Mouse (Mus musculus) embryo, embryonic 10 days (tissue): ENCODE results near the gene Hist1h4d.
"Not testable (repeated sequence)": the region's sequence is repeated elsewhere in the genome, so short reads cannot be mapped to it uniquely, and the experiment has no call there.

Experiments used
- DNase-seq: peaks from one replicate; pipeline ENCODE4 v3.0.0-alpha.2; 2015; ENCODE audit warnings: low spot score

The Hist1h4d gene

DNA sequence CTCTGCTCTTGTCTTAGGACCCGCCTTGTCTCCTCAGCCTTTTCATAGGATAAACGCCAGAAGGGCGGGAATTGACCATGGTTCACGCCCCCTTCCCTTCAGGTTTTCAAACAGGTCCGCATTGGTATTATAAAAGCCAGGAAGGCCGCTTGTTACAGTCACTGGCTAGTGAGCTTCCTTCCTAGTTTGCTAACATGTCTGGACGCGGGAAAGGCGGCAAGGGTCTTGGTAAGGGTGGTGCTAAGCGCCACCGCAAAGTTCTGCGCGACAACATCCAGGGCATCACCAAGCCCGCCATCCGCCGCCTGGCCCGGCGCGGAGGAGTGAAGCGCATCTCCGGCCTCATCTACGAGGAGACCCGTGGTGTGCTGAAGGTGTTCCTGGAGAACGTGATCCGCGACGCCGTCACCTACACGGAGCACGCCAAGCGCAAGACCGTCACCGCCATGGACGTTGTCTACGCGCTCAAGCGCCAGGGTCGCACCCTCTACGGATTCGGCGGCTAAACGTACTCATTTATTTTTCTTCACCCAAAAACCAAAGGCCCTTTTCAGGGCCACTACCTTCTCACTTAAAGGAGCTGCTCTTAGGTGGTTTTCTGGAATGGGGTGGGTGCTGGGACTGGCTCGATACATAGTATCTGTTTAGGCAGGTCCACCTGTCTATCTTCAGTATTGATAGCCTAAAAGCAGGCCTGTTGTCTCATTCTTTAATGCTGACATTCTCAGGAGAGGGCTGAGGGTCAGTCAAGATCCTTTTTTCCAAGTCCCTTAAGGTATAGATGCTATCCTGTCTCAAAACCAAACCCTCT lies at the start of gene Hist1h4d:
Hist1h4d (plus strand) TSS at position 191 of the 811 bp plus-strand sequence.
- peak; percentile 94 for DNase-seq

DNA sequence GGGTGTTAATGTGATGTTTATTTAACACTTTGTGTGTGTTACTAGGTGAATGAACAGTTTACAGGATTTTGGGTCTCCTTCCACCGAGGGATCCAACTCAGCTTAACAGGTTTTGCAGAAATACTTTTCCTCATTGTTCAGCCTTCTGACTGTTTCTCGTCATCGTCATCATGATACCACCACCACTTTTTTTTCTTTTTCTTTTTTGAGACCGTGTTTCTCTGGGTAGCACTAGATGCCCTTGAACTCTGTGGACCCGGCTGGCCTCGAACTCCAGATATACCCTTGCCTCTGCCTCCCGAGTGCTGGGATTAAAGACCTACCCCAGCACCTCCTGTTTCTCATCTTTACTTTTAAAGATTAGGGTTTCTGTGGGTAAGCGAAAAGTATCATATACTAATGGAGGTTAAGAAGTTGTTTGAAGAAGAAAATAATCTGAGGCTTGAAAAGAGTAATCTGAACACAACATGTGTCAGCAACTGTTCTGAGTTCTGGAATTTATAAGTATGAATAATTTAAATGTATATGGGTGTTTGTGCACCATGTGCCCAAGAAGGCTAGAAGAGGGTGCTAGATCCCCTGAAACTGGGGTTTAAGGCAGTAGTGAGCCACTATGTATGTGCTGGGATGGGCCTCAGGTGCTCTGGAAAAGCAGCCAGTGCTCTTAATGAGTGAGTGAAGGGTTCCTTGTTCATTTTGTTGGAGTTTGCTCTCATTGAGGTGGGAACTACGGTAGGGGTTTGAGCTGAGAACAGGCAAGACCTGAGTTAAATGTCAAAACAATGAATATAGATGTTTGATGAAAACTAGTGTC lies 48.9 kb upstream of the Hist1h4d start:
- DNase-seq = peak; percentile 59

- DNase-seq = peak; percentile 96
Measured at GRCm38 (mm10) chr13:23533560-23534367, 47.6 kb upstream of the Hist1h4d start, which contains the start of gene Hist1h2af. TSS of gene Hist1h2af (plus strand) at chr13:23533906.

DNA sequence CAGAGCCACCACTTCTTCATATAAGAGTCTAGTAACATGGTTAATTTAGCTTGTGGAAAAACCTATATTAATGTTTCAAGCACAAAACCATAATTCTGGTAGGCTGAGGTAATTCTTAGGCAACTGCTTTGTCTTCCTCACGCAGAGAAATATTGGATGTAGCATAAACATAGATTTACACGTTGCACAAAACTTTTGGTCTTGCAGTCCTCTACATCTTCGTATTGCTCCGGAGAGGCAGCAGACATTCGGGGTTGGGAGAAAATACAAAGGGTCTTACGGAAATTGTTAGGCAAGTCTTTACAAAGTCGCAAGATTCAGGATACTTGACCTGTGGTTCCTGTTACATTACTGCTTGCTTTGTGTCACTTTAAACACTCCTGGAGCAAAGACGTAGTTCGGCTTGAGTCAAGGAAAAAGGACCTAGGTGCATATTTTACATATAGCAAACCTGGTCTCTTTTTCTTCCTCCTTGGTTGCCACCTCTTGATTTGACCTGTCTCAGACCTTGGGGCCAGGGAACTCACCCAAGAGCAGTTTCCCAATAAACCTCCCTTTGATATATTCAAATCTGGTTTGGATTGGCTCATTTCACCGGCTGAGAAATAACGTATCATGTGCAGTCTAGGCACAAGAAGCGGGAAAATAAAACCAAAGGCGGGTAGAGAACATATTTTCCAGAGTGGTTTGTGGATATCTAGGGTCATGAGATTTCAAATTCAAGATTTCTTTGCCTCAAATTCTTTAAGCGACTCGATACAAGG lies 46.8 kb upstream of the Hist1h4d start:
- peak; percentile 72 for DNase-seq

GRCm38 (mm10) chr13:23535137-23536075 lies 46.0 kb upstream of the Hist1h4d start, which contains the start of gene Hist1h3g:
TSS of gene Hist1h3g (plus strand) at chr13:23535422.
- DNase-seq = peak; percentile 99

GRCm38 (mm10) chr13:23536076-23536822 lies 45.1 kb upstream of the Hist1h4d start:
- DNase-seq = no peak

GRCm38 (mm10) chr13:23537006-23537710 lies 44.2 kb upstream of the Hist1h4d start:
- DNase-seq = no peak

DNA sequence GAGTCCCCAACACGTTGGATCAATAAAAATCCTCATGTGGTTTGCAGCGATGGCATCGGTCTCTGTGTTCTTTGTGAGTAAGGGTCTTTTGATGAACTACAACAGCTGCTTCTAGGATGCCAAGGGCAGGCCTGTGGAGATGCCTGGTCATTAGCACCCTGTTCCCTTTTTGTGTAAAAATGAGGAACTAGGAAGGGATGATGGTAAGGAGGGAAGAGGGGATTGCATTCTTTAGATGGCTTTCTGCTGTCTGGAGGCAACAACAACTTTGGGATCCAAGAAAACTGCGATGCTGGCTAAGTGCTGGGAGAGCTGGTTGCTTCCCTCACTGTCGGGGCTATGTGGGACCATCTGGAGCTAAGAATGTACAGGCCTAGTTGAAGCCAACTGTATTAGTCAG lies 43.1 kb upstream of the Hist1h4d start:
- no peak for DNase-seq

DNA sequence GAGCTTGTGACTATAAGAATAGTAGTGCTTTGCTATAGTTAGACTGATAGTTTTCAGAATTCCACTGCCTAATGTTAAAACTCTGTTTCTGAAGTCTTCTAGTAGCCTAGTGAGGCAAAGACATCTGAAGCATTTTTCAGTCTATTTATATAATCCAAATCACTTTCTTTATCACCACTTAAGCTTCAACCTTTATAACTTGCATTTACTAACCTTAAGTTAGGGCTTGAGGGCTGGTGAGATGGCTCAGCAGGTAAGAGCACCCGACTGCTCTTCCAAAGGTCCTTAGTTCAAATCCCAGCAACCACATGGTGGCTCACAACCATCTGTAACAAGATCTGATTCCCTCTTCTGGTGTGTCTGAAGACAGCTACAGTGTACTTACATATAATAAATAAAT lies 41.6 kb upstream of the Hist1h4d start:
- not testable (repeated sequence) for DNase-seq

DNA sequence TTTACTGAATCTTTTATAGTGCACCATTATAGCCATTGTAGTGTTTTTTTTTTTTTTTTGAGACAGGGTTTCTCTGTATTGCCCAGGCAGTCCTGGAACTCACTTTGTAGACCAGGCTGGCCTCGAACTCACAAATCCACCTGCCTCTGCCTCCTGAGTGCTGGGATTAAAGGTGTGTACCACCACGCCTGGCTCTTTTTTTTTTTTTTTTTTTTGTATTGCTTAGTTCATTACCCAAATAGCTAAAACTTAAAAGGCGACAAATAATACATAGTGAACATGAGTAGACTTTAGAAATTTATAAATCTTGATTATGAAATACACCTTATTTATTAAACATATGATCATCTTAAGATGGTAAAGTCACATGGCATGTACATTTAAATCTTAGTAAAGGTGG lies 39.9 kb upstream of the Hist1h4d start:
- DNase-seq = no peak

DNA sequence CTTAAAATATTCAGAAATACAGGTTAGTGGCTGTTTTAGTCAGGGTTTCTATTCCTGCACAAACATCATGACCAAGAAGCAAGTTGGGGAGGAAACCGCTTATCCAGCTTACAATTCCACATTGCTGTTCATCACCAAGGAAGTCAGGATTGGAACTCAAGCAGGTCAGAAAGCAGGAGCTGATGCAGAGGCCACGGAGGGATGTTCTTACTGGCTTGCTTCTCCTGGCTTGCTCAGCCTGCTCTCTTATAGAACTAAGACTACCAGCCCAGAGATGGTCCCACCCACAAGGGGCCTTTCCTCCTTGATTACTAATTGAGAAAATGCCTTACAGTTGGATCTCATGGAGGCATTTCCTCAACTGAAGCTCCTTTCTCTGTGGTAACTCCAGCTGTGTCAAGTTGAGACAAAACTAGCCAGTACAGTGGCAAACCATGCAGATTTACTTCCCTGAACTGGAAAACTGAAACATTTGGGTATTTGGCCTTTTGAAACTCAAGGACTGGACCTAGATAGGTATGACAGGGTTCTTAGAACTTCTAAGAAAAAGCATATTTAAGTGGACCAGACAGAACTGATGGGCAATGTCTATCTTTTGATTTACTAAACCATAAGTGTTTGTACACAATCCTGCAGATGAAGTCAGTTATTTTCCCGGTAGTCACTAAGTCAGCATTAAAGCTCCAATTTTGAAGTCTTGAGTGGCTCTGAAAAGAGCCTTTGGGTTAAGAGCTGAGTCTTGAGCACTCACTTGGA lies 39.0 kb upstream of the Hist1h4d start:
- not testable (repeated sequence) for DNase-seq

GRCm38 (mm10) chr13:23542999-23543607 lies 38.3 kb upstream of the Hist1h4d start, which contains the start of gene Hist1h2bh:
TSS of gene Hist1h2bh (minus strand) at chr13:23543392.
- peak; percentile 95 for DNase-seq

GRCm38 (mm10) chr13:23543965-23544786 lies 37.2 kb upstream of the Hist1h4d start, which contains the start of gene Hist1h3f:
TSS of gene Hist1h3f (plus strand) at chr13:23544052.
- DNase-seq = peak; percentile 92

- DNase-seq = not testable (repeated sequence)
Measured at GRCm38 (mm10) chr13:23544787-23545120, 36.6 kb upstream of the Hist1h4d start.

- DNase-seq = no peak
Measured at GRCm38 (mm10) chr13:23546694-23547093, 34.7 kb upstream of the Hist1h4d start.

- peak; percentile 63 for DNase-seq
Measured at GRCm38 (mm10) chr13:23550761-23551145, 30.6 kb upstream of the Hist1h4d start.
